Mouse (Mus musculus): ENCODE data around the gene Hnrnpul2. TPM values are rescaled to one million over a fixed set of nuclear protein-coding genes. Genes with fewer than 3 reads are reported as not detected.
"Not testable (repeated sequence)": the region's sequence is repeated elsewhere in the genome, so short reads cannot be mapped to it uniquely, and the experiment has no call there.

Hnrnpul2 gene
- total RNA-seq, 2 experiments from 2014 or later: 123 to 127 TPM

GRCm38 (mm10) chr19:8817001-8817400, 2.8 kb upstream of the Hnrnpul2 start:
- DNase-seq (ENCODE audit: low spot score in 2 of 2): no peak

- DNase-seq (ENCODE audit: low spot score in 2 of 2): no peak
Measured at GRCm38 (mm10) chr19:8818301-8818798, 1.5 kb upstream of the Hnrnpul2 start.

GRCm38 (mm10) chr19:8818801-8819595, 812 bp upstream of the Hnrnpul2 start, which contains the start of gene Ttc9c:
Gene Ttc9c (minus strand): TSS chr19:8819333.
- peak; percentile 94 to 98 for DNase-seq (ENCODE audit: low spot score in 2 of 2)

- peak in 1 of 2 experiments; percentile 26 for DNase-seq (ENCODE audit: low spot score in 2 of 2)
Measured at GRCm38 (mm10) chr19:8820424-8820956, 680 bp downstream of the Hnrnpul2 start.

GRCm38 (mm10) chr19:8821146-8821545, 1.3 kb downstream of the Hnrnpul2 start:
- no peak for DNase-seq (ENCODE audit: low spot score in 2 of 2)

GRCm38 (mm10) chr19:8822696-8823095, 2.9 kb downstream of the Hnrnpul2 start:
- no peak for DNase-seq (ENCODE audit: low spot score in 2 of 2)

GRCm38 (mm10) chr19:8829660-8830059, 9.8 kb downstream of the Hnrnpul2 start, which contains the start of gene AC129217.1:
Gene AC129217.1 (plus strand): TSS chr19:8829773.
- DNase-seq (ENCODE audit: low spot score in 2 of 2): no peak

GRCm38 (mm10) chr19:8830664-8831063, 10.9 kb downstream of the Hnrnpul2 start:
- DNase-seq (ENCODE audit: low spot score in 2 of 2): no peak

- DNase-seq (ENCODE audit: low spot score in 2 of 2): no peak
Measured at GRCm38 (mm10) chr19:8831262-8831661, 11.5 kb downstream of the Hnrnpul2 start.

- no peak for DNase-seq (ENCODE audit: low spot score in 2 of 2)
Measured at GRCm38 (mm10) chr19:8832971-8833370, 13.2 kb downstream of the Hnrnpul2 start.

- DNase-seq (ENCODE audit: low spot score in 2 of 2): not testable (repeated sequence)
Measured at GRCm38 (mm10) chr19:8836327-8836726, 16.5 kb downstream of the Hnrnpul2 start.

GRCm38 (mm10) chr19:8837251-8837791, 17.5 kb downstream of the Hnrnpul2 start, which contains the start of gene Bscl2:
Gene Bscl2 (plus strand): TSS chr19:8837467.
- peak; percentile 81 to 87 for DNase-seq (ENCODE audit: low spot score in 2 of 2)

GRCm38 (mm10) chr19:8838041-8838730, 18.4 kb downstream of the Hnrnpul2 start:
- DNase-seq (ENCODE audit: low spot score in 2 of 2): peak; percentile 46 to 47

GRCm38 (mm10) chr19:8839103-8839907, 19.5 kb downstream of the Hnrnpul2 start, which contains the start of gene Gng3:
Gene Gng3 (minus strand): TSS chr19:8839194.
- DNase-seq (ENCODE audit: low spot score in 2 of 2): peak; percentile 80 to 86

- DNase-seq (ENCODE audit: low spot score in 2 of 2): peak; percentile 64 to 77
Measured at GRCm38 (mm10) chr19:8839908-8840791, 20.3 kb downstream of the Hnrnpul2 start.

- no peak for DNase-seq (ENCODE audit: low spot score in 2 of 2)
Measured at GRCm38 (mm10) chr19:8841012-8841411, 21.2 kb downstream of the Hnrnpul2 start.

GRCm38 (mm10) chr19:8842961-8843360, 23.2 kb downstream of the Hnrnpul2 start:
- no peak for DNase-seq (ENCODE audit: low spot score in 2 of 2)

- DNase-seq (ENCODE audit: low spot score in 2 of 2): peak; percentile 76 to 88
Measured at GRCm38 (mm10) chr19:8844371-8845129, 24.7 kb downstream of the Hnrnpul2 start.

- DNase-seq (ENCODE audit: low spot score in 2 of 2): no peak
Measured at GRCm38 (mm10) chr19:8848356-8848755, 28.5 kb downstream of the Hnrnpul2 start.

Measured in left cerebral cortex, adult 18-20 months (tissue).